Mouse (Mus musculus) lung, embryonic 15.5 days (tissue): ENCODE measurements around the gene Clrn1. TPM values are rescaled to one million over a fixed set of nuclear protein-coding genes. Genes with fewer than 3 reads are reported as not detected.
"Not testable (repeated sequence)": the region's sequence is repeated elsewhere in the genome, so short reads cannot be mapped to it uniquely, and the experiment has no call there.

Source experiments
- ATAC-seq: fragments of 200-750 bp; cut with Nextera tagmentation; 2 replicates; pipeline ENCODE4 v1.8.0; 2017; ENCODE audit warnings: moderate number of reproducible peaks, borderline replicate concordance; ENCODE audit not compliant: low FRiP score, low TSS enrichment; ENCODE audit errors: extremely low read depth
- H3K27ac ChIP-seq: fragments of 300-500 bp; sonication (generic); 2 replicates; pipeline ENCODE4 v1.5.1; 2015; ENCODE audit warnings: moderate library complexity, mild to moderate bottlenecking, inconsistent platforms
- H3K27me3 ChIP-seq: fragments of 300-500 bp; sonication (generic); 2 replicates; pipeline ENCODE4 v1.6.1; 2015; ENCODE audit warnings: inconsistent platforms
- H3K36me3 ChIP-seq: fragments of 300-500 bp; sonication (generic); 2 replicates; pipeline ENCODE4 v1.6.1; 2015; ENCODE audit warnings: inconsistent platforms
- H3K4me1 ChIP-seq: fragments of 300-500 bp; sonication (generic); 2 replicates; pipeline ENCODE4 v1.6.1; 2015; ENCODE audit warnings: inconsistent platforms
- H3K4me2 ChIP-seq: fragments of 300-500 bp; sonication (generic); 2 replicates; pipeline ENCODE4 v1.6.1; 2015; ENCODE audit warnings: inconsistent platforms, mild to moderate bottlenecking, moderate library complexity
- H3K4me3 ChIP-seq: fragments of 300-500 bp; sonication (generic); 2 replicates; pipeline ENCODE4 v1.5.1; 2015; ENCODE audit warnings: mild to moderate bottlenecking, inconsistent platforms
- H3K9ac ChIP-seq: fragments of 300-500 bp; sonication (generic); 2 replicates; pipeline ENCODE4 v1.6.1; 2015; ENCODE audit warnings: inconsistent platforms
- H3K9me3 ChIP-seq: fragments of 300-500 bp; sonication (generic); 2 replicates; pipeline ENCODE4 v1.6.1; 2016; ENCODE audit warnings: inconsistent platforms
- WGBS: fragments of 180-500 bp; shearing (Covaris S2); methylation state at CpG from one replicate; pipeline ENCODE4 v1.1.7; 2015; 5-methylcytosine and 5-hydroxymethylcytosine counted together
- polyA plus RNA-seq: library from polyadenylated mRNA; unstranded; fragments of >200 nt; fragmentation: Nextera tagmentation; extraction: Ambion mirVana; gene quantifications from 2 replicates; pipeline ENCODE4 v1.2.1, GENCODE M21; 2015

Clrn1 gene
- polyA plus RNA-seq, 1 experiment from 2014 or later: 0.11 TPM

DNA sequence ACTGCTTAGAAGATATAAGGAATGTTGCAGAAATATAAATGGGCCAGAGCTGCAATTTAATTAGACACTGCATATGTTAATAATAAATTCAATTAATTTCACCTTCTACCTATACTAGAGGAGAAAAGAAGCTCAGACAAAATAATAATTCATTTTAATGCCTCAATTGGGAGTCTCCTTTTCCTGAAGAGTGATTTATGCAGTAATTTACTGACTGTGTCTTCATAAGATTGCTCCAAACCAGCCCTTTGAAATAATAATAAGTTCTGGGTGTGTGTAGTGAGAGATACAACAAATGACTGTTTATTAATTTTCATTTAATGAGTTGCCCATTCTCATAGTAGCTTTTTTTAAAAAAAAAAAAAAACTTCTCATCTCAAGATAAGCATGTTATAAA lies 1.6 kb downstream of the Clrn1 start:
- Histone ChIP-seq H3K27me3 (no peaks in the 10 kb centered on the region), H3K36me3 (no peaks in the 10 kb centered on the region), H3K9ac (no peak overlapping the region), H3K4me3 (no peak overlapping the region), H3K4me1 (no peaks in the 10 kb centered on the region), H3K27ac (no peak overlapping the region), H3K9me3 (no peaks in the 10 kb centered on the region), H3K4me2 (no peak overlapping the region)
- no peak for ATAC-seq

DNA sequence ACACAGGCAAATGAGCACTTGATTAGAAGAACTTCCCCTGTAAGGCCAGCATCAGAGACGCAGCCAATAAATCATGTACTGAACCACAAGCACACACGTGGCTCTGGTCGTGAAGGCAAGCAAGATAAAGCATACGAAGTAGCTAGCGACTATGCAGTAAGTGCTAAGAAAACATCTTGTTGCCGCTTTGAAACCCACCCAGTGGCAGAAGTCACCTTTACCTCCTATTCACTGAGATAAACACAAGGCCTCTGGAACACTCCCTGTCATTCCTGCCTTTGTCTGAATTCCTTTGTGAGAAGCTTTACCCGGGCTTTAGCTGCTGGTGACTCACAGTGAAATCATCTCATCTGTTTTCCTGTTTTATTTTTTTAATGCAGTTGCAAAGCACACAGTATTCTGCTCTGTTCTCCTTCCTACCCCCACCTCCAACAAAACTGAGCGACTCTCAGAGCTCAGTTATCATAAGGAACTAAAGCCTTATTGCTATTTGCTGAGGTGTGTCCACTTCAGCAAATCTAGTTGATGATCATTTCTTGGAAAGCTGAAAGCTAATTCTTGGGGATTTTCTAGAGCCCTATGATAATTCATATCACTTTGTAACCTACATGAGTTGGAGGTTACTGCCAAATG lies 2.1 kb downstream of the Clrn1 start:
- no peak overlapping the region for H3K4me2 ChIP-seq
- no peak for ATAC-seq
- no peaks in the 10 kb centered on the region for H3K4me1 ChIP-seq
- H3K27ac ChIP-seq: no peak overlapping the region
- WGBS: 12% methylated on average over 8 of the region's 8 CpGs
- no peaks in the 10 kb centered on the region for H3K36me3 ChIP-seq
- no peaks in the 10 kb centered on the region for H3K27me3 ChIP-seq
- no peak overlapping the region for H3K9ac ChIP-seq
- H3K4me3 ChIP-seq: no peak overlapping the region
- H3K9me3 ChIP-seq: no peaks in the 10 kb centered on the region

DNA sequence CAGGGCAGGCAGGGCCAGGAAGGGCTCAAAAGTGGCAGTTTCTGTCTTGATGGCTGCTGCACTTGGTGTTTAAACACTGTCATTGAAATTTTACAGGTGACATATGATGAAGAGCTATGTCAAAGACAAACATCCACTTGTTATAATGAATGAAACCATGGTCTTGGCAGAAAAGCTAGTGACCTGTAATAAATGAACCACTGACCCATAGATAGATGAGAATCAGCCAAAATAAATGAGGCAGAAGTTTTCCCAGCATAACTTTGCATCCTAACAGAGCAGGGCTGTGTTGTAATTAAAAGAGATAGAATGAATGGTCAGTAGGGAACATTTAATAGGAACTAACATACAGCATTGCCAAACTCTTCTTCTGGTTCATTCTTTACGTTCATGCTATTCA lies 4.1 kb downstream of the Clrn1 start:
- no peaks in the 10 kb centered on the region for H3K27me3 ChIP-seq
- H3K4me3 ChIP-seq: no peak overlapping the region
- ATAC-seq: no peak
- WGBS: 90% methylated on average over 1 of the region's 1 CpGs
- no peak overlapping the region for H3K4me2 ChIP-seq
- no peak overlapping the region for H3K27ac ChIP-seq
- H3K36me3 ChIP-seq: no peaks in the 10 kb centered on the region
- H3K9me3 ChIP-seq: no peaks in the 10 kb centered on the region
- H3K4me1 ChIP-seq: no peaks in the 10 kb centered on the region
- no peak overlapping the region for H3K9ac ChIP-seq

DNA sequence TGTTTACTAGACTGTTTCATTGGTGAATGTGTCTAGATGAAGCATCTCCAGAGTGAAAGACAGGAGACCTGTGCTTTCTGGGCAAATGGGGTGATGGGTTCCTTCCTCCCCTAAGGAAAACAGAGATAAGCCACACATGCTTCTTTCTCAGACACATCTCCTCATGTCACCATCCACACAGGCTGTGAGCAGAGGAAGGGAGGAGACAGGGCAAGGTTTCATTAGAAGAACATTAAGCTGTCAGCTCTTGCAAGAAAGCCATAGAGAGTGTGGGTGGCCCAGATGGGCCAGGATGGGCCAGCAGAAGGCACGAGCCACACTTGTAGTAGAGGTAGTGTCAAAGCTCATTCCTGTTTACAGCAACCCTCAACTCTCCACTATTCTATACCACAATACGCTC lies 5.0 kb downstream of the Clrn1 start:
- WGBS: 76% methylated on average over 2 of the region's 2 CpGs
- H3K9me3 ChIP-seq: no peaks in the 10 kb centered on the region
- no peak for ATAC-seq

DNA sequence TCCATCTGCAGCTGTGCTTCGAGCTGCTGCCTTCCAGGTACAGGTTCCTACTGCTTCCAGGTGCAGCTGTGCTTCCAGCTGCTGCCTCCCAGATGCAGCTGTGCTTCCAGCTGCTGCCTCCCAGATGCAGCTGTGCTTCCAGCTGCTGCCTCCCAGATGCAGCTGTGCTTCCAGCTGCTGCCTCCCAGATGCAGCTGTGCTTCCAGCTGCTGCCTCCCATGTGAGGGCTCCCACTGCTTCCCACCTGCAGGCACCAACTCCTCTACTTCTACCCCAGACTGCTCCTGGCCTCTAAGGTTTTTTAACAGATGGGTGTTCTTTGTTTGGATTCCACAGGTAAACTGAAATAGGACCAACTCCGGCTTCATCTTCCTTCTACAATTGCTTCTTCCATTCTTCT lies 13.3 kb downstream of the Clrn1 start:
- H3K9me3 ChIP-seq, H3K27ac ChIP-seq, H3K36me3 ChIP-seq, H3K4me2 ChIP-seq, H3K9ac ChIP-seq, H3K4me3 ChIP-seq, ATAC-seq, H3K4me1 ChIP-seq, H3K27me3 ChIP-seq: not testable (repeated sequence)
- 74% methylated on average over 2 of the region's 2 CpGs for WGBS

More for the DNA sequence above, 5.0 kb downstream of the Clrn1 start:
- H3K9ac ChIP-seq: no peak overlapping the region
- H3K4me2 ChIP-seq: no peak overlapping the region
- no peaks in the 10 kb centered on the region for H3K36me3 ChIP-seq
- H3K27me3 ChIP-seq: no peaks in the 10 kb centered on the region
- no peak overlapping the region for H3K27ac ChIP-seq
- H3K4me1 ChIP-seq: no peaks in the 10 kb centered on the region
- H3K4me3 ChIP-seq: no peak overlapping the region

DNA sequence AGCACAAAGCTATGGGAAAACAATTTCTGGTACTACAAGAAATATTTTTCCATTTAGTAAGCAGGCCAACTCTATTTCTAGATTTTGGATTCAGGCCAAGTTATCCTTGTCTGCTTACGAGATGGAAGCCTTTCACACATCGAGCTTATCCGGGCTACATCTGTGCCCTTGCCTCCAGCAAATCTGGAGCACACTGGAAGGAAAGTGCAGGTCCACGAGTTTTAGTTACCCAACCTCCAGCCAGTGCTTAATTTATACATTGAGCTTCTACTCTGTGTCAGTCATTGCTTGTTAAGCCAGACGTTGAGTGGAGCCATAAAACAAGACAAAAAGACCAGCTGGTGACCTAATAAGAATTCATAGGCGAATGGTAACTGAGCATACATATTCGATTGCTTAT lies 19.4 kb downstream of the Clrn1 start:
- Histone ChIP-seq H3K4me1 (no peaks in the 10 kb centered on the region), H3K4me3 (no peak overlapping the region), H3K9ac (no peak overlapping the region), H3K27me3 (no peaks in the 10 kb centered on the region), H3K4me2 (no peak overlapping the region), H3K27ac (no peak overlapping the region), H3K36me3 (no peaks in the 10 kb centered on the region), H3K9me3 (no peaks in the 10 kb centered on the region)
- 40% methylated on average over 7 of the region's 7 CpGs for WGBS
- ATAC-seq: no peak

DNA sequence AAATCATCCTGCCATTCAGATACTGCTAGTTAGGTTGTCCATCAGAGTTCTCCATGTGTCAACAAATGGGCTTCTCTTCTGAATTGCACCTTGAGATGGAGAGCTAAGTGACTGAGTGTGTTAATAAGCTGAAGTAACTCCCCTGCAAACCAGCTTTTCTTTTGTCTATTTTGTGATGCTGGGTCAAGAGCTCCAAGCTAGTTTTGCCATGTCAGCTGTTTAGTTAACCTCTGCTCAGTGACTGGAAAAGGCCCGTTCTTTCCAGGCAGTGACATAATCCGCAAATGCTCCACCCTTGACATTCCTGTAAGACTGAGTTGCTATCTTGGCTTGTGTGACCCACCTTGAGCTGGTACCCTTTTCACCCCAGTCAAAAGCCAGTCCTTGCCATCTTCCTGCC lies 22.2 kb downstream of the Clrn1 start:
- Histone ChIP-seq H3K4me2 (no peak overlapping the region), H3K27me3 (no peaks in the 10 kb centered on the region), H3K4me1 (no peaks in the 10 kb centered on the region), H3K9me3 (no peaks in the 10 kb centered on the region), H3K4me3 (no peak overlapping the region), H3K36me3 (no peaks in the 10 kb centered on the region), H3K9ac (no peak overlapping the region), H3K27ac (no peak overlapping the region)
- WGBS: 41% methylated on average over 2 of the region's 2 CpGs
- no peak for ATAC-seq

DNA sequence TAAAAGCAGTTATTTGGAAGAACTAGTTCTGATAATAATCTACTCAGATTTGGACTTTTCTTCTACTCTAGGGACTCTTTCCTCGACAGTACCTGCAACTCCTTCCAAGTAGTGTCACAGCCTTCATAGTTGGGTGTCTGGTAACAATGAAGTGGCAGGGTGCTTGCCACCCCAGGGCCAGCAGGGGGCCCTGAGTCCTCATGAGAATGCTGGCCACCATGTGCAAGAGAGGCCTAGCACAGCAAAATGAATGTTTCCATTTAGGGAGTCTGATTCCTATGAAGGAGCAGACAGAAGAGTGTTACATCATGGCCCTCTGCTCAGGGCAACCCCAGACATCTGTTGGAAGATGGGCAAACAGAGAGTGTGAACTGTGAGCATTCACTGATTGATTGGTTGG lies 41.7 kb downstream of the Clrn1 start:
- H3K27me3 ChIP-seq: no peaks in the 10 kb centered on the region
- 41% methylated on average over 1 of the region's 1 CpGs for WGBS

DNA sequence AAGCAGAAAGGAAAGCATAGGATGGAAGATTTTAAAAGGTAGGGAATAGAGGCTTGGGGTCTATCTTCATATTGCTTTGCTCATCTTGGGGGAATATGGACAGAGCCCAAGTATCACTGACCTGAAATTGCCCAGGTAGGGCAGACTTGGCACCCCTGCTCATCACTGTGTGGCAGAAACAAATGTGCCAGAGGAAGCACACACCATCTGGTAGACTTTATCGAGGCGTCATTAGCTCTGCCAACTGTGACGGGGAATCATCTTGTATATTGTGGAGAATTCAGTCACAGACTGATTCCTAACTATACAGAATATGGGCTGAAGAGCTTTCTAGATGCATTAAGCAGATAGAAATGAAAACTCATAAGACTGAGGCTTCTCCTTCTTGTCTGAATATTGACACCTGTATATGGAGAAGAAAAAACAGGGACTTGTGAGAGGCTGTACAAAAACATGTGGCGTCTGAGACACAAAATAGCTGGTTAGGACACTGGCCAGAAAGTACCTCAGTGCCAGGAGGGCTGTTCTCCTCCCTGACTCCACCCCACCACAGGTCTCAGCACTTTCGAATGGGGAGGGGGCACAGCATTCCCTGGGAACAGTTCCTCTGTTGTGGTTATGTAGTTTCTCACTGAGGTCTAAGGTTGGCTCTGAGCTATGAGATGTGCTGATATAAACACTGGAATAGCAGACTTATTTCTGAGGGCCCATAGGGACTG lies 51.5 kb downstream of the Clrn1 start:
- 84% methylated on average over 5 of the region's 5 CpGs for whole genome bisulfite sequencing
- H3K27ac ChIP-seq: no peak overlapping the region
- no peak overlapping the region for H3K9ac ChIP-seq

More for the DNA sequence above, 41.7 kb downstream of the Clrn1 start:
- Histone ChIP-seq H3K36me3 (no peaks in the 10 kb centered on the region), H3K4me1 (no peaks in the 10 kb centered on the region), H3K9me3 (no peaks in the 10 kb centered on the region), H3K4me2 (no peak overlapping the region), H3K4me3 (no peak overlapping the region), H3K27ac (no peak overlapping the region), H3K9ac (no peak overlapping the region)
- no peak for ATAC-seq

DNA sequence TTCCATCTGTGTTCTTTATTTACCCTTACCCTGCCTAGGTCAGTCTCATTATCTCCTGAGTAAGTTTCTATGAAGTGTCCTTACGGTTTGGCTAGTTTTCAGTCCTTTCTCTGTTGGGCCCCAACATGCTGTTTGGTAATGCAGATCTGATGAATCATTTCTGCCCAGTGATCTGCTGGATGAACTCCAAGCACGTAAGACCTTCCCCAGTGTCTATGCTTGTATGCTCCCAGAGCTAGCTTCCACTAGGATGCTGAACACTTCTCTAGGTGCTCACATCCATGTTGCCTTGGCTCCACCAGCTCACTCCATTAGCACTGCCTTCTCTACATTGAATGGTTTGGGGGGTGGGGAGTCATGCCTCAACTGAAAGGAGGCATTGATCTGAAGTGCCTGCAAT lies 52.3 kb downstream of the Clrn1 start:
- Histone ChIP-seq H3K9me3 (no peaks in the 10 kb centered on the region), H3K9ac (no peak overlapping the region), H3K4me3 (no peak overlapping the region), H3K27ac (no peak overlapping the region), H3K27me3 (no peaks in the 10 kb centered on the region), H3K4me1 (no peaks in the 10 kb centered on the region), H3K4me2 (no peak overlapping the region), H3K36me3 (no peaks in the 10 kb centered on the region)
- no peak for ATAC-seq
- whole genome bisulfite sequencing: 81% methylated on average over 2 of the region's 2 CpGs

More for the DNA sequence above, 51.5 kb downstream of the Clrn1 start:
- Histone ChIP-seq H3K4me2 (no peak overlapping the region), H3K9me3 (no peaks in the 10 kb centered on the region), H3K36me3 (no peaks in the 10 kb centered on the region), H3K4me1 (no peaks in the 10 kb centered on the region), H3K4me3 (no peak overlapping the region), H3K27me3 (no peaks in the 10 kb centered on the region)
- no peak for ATAC-seq

DNA sequence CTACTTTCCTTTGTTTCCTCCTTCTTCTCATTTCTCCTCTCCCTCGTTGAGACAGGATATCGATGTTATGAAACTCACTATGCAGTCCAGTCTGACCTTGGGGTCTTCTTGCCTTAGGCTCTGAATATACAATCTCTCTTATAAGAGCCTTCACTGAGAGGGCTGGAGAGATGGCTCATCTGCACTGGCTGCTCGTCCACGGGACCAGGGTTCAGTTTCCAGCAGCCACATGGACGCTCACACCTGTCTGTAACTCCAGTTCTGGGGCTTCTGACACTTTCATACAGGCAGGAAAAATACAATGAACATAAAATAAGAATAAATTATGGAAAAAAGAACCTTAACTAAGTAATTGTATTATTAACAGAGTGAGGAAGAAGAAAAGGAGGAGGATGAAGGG lies 53.6 kb downstream of the Clrn1 start:
- Histone ChIP-seq H3K9ac (no peak overlapping the region), H3K4me1 (no peaks in the 10 kb centered on the region), H3K27ac (no peak overlapping the region), H3K4me3 (no peak overlapping the region), H3K9me3 (no peaks in the 10 kb centered on the region), H3K36me3 (no peaks in the 10 kb centered on the region), H3K4me2 (no peak overlapping the region), H3K27me3 (no peaks in the 10 kb centered on the region)
- WGBS: 72% methylated on average over 5 of the region's 5 CpGs
- ATAC-seq: no peak

DNA sequence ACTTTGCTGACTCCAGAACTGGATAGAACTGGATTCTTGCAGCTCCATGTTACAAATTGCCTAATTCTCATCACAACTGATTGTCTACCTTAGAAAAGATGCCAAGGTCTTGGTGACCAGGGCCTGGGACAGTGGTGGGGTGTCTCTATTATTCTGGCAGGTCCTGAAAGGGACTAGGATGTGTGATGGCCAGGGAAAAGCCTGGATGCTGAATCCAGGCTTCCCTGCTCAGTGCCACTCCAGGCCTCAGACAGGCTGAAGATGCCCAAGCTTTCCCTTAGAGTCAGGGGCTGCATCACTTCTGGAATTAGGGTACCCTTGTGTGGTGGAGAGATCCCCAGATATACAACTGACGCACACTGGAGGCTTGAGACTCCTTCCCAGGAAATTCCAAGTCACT lies 55.2 kb downstream of the Clrn1 start:
- Histone ChIP-seq H3K27me3 (no peaks in the 10 kb centered on the region), H3K4me2 (no peak overlapping the region), H3K36me3 (no peaks in the 10 kb centered on the region), H3K4me1 (no peaks in the 10 kb centered on the region), H3K4me3 (no peak overlapping the region), H3K9ac (no peak overlapping the region), H3K27ac (no peak overlapping the region), H3K9me3 (no peaks in the 10 kb centered on the region)
- no peak for ATAC-seq
- WGBS: 71% methylated on average over 1 of the region's 1 CpGs
